Mouse (Mus musculus) ovary, adult 2 months (tissue): ENCODE results near the gene Gm4565. TPM values are rescaled to one million over a fixed set of nuclear protein-coding genes. Genes with fewer than 3 reads are reported as not detected.

Experiments used
- polyA plus RNA-seq: library from polyadenylated mRNA; depleted of rRNA; stranded (reverse); fragments of >200 nt; gene quantifications from 2 replicates; pipeline ENCODE4 v1.2.3, GENCODE M21; 2012; rRNA removed

Gene Gm4565
- polyA plus RNA-seq: not detected in 2 replicates

GRCm38 (mm10) chr7:22588027-22588426 lies at the start of gene Gm4565:
Gene Gm4565 (minus strand): TSS chr7:22588127.

GRCm38 (mm10) chr7:22565243-22565642 lies 22.7 kb downstream of the Gm4565 start, which contains the start of gene Gm4201:
Gene Gm4201 (minus strand): TSS chr7:22565343.

DNA sequence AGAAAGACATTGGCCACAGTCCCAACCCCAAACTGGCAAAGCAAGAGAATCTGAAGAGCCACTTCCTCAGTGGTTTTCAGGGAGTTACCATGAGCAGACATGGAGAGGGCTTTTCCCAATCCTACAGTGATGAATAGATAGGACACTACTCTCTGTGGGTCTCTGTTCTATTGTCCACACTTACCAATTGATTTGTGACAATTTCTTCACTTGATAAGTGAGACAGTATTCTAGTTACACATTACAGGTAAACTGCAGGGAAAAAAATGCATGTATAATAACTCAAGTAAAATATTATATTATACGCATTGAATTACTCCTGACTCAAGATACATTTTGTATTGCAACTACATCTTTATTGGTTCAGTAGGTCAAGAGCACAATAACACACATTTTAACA lies 53.1 kb downstream of the Gm4565 start, which contains the start of gene Gm8677:
TSS of gene Gm8677 (minus strand) at position 101 of the 400 bp plus-strand sequence.

Other genes starting within 250 kb of the Gm4565 start
- gene Gm8660, start 217.1 kb downstream of the Gm4565 start, polyA plus RNA-seq: not detected in 2 replicates
- not detected in 2 replicates for gene Vmn1r148, start 174.5 kb downstream of the Gm4565 start, polyA plus RNA-seq
- not detected in 2 replicates for gene Vmn1r149, start 149.9 kb downstream of the Gm4565 start, polyA plus RNA-seq
- not detected in 2 replicates for gene Gm10665, start 124.1 kb downstream of the Gm4565 start, polyA plus RNA-seq
- gene Vmn1r151, start 88.4 kb downstream of the Gm4565 start, polyA plus RNA-seq: not detected in 2 replicates
- gene Vmn1r152, start 65.2 kb downstream of the Gm4565 start, polyA plus RNA-seq: not detected in 2 replicates
- not detected in 2 replicates for gene Gm8677, start 53.2 kb downstream of the Gm4565 start, polyA plus RNA-seq
- gene Gm4201, start 22.8 kb downstream of the Gm4565 start, polyA plus RNA-seq: not detected in 2 replicates
- gene Vmn1r155, start 69.9 kb upstream of the Gm4565 start, polyA plus RNA-seq: not detected in 2 replicates
- not detected in 2 replicates for gene Gm8693, start 104.2 kb upstream of the Gm4565 start, polyA plus RNA-seq
- 0.15 TPM in 1 of 2 replicates, not detected in the other for gene Gm4567, start 131.6 kb upstream of the Gm4565 start, polyA plus RNA-seq
- gene Vmn1r157, start 173.6 kb upstream of the Gm4565 start, polyA plus RNA-seq: not detected in 2 replicates
- not detected in 2 replicates for gene Vmn1r158, start 202.7 kb upstream of the Gm4565 start, polyA plus RNA-seq